29 mouse cellular contexts compared by ENCODE assay signal in the genomic region with DNA sequence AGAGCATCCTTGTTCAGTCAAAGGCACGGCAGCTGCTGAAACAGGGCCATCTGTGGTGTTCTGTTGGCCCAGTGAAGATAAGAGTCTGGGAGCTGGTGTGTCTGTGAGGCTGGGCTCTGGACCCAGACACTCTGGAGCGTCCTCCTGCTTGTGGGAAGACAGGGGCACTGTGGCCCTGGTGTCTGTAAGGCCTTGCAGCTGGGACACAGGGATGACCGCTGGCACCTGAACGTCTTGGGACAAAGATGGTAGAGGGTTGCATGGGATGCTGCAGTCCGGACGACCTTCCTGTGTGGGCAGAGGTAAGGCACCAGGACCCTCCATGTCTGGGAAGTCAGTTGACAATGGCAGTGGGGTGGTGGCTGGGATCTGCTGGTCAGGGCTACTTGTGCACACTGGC. TPM values are rescaled to one million over a fixed set of nuclear protein-coding genes. Genes with fewer than 3 reads are reported as not detected.
DNase-seq lines count a peak whose midpoint lies in the region; ATAC-seq and TF ChIP-seq lines count a peak whose summit lies in the region.
"Had no signal": no experiment of that assay in that cellular context is flagged by ENCODE, and none has a peak within 500 bp of the region (broad histone marks: within the 10 kb centered on the region; RNA-seq: fewer than 3 reads in every experiment).

No protein-coding gene starts in this region.

- H3K4me1 ChIP-seq in intestine, postnatal 0 days (replicated peaks; ENCODE audit: control insufficient read depth, insufficient read depth, low read length), result peaks cover 10% of the 10 kb centered on the region; the same call in 1 of the 2 replicates
- peaks cover 27% of the 10 kb centered on the region for H3K4me1 ChIP-seq in intestine, embryonic 15.5 days (replicated peaks)

- peak; percentile 92 for DNase-seq in heart, adult 11 months
- no peak for DNase-seq in heart, postnatal 4 days
- peak; percentile 2 for DNase-seq in right cerebral cortex, postnatal 25 days
- DNase-seq in right cerebral cortex, postnatal 4 days, result no peak
- DNase-seq in gastrocnemius, postnatal 4 days (ENCODE audit: low spot score in 2 of 2), result no peak
- DNase-seq: adrenal gland, adult 2 months; adrenal gland, postnatal 14 days; B cell, adult 2 months; cerebellum, adult 11 months; cerebellum, adult 2 months; cerebellum, adult 9-11 months; cerebellum, postnatal 25 days; forebrain, postnatal 0 days; gastrocnemius, postnatal 14 days had no signal

- no peaks in the 10 kb centered on the region for H3K9me3 ChIP-seq in intestine, postnatal 0 days (ENCODE audit: control insufficient read depth)
- no peaks in the 10 kb centered on the region for H3K9me3 ChIP-seq in intestine, embryonic 15.5 days
- H3K9me3 ChIP-seq: embryonic facial prominence, embryonic 12.5 days; embryonic facial prominence, embryonic 15.5 days; forebrain, embryonic 13.5 days; G1E; heart, embryonic 12.5 days; hindbrain, embryonic 13.5 days had no signal

- WGBS in intestine, postnatal 0 days, result 88% methylated on average over 6 of the region's 6 CpGs
- WGBS in intestine, embryonic 15.5 days, result 90% methylated on average over 6 of the region's 6 CpGs

- H3K27ac ChIP-seq in intestine, postnatal 0 days (ENCODE audit: low read depth, low read length), result 0 out of 2 replicates have a peak overlapping the region, but pooled peaks have one; percentile 15
- no peak overlapping the region for H3K27ac ChIP-seq in intestine, embryonic 15.5 days
- H3K27ac ChIP-seq: embryonic facial prominence, embryonic 12.5 days; embryonic facial prominence, embryonic 15.5 days; forebrain, embryonic 13.5 days; gastrocnemius, adult 2 months; heart, adult 2 months; hindbrain, embryonic 10.5 days; hindbrain, embryonic 13.5 days had no signal

- TF ChIP-seq CTCF in intestine, postnatal 0 days (IDR thresholded peaks at IDR 0.05; ENCODE audit: low read depth), result no peak

- no peak overlapping the region for H3K9ac ChIP-seq in intestine, postnatal 0 days (ENCODE audit: low read depth, low read length)
- no peak overlapping the region for H3K9ac ChIP-seq in intestine, embryonic 15.5 days
- H3K9ac ChIP-seq: embryonic facial prominence, embryonic 12.5 days; embryonic facial prominence, embryonic 15.5 days; forebrain, embryonic 13.5 days; forebrain, postnatal 0 days; heart, embryonic 12.5 days; hindbrain, embryonic 13.5 days had no signal

- no peak overlapping the region for H3K4me2 ChIP-seq in intestine, postnatal 0 days (replicated peaks; ENCODE audit: low read depth)
- H3K4me2 ChIP-seq in intestine, embryonic 15.5 days (replicated peaks), result no peak overlapping the region
- H3K4me2 ChIP-seq: embryonic facial prominence, embryonic 12.5 days; embryonic facial prominence, embryonic 15.5 days; forebrain, embryonic 13.5 days; heart, embryonic 12.5 days; hindbrain, embryonic 13.5 days had no signal

- peaks cover 56% of the 10 kb centered on the region for H3K36me3 ChIP-seq in intestine, postnatal 0 days (ENCODE audit: control insufficient read depth, insufficient read depth)
- H3K36me3 ChIP-seq in intestine, embryonic 15.5 days, result peaks cover 42% of the 10 kb centered on the region

- H3K4me3 ChIP-seq in intestine, postnatal 0 days (ENCODE audit: low read depth, low read length), result no peak overlapping the region
- no peak overlapping the region for H3K4me3 ChIP-seq in intestine, embryonic 15.5 days (replicated peaks)
- H3K4me3 ChIP-seq: embryonic facial prominence, embryonic 12.5 days; embryonic facial prominence, embryonic 15.5 days; erythroblast, embryonic 14.5 days; forebrain, embryonic 13.5 days; gastrocnemius, adult 2 months; heart, adult 2 months; heart, embryonic 12.5 days; hindbrain, embryonic 10.5 days; hindbrain, embryonic 13.5 days had no signal

- ATAC-seq in intestine, postnatal 0 days, result no peak
- ATAC-seq in intestine, embryonic 15.5 days, result no peak
- ATAC-seq: forebrain, embryonic 13.5 days; forebrain, postnatal 0 days; hindbrain, embryonic 16.5 days; intestine, embryonic 16.5 days had no signal

- no peaks in the 10 kb centered on the region for H3K27me3 ChIP-seq in intestine, postnatal 0 days (replicated peaks; ENCODE audit: control insufficient read depth, insufficient read depth, low read length)
- H3K27me3 ChIP-seq in intestine, embryonic 15.5 days (replicated peaks), result no peaks in the 10 kb centered on the region
- H3K27me3 ChIP-seq: CH12.LX; embryonic facial prominence, embryonic 12.5 days; embryonic facial prominence, embryonic 15.5 days; forebrain, embryonic 13.5 days; heart, embryonic 12.5 days; hindbrain, embryonic 13.5 days had no signal

RNA-seq across cellular contexts. Expression of a gene that starts 9.8 kb away (rescaled TPM):
- total RNA-seq in heart, postnatal 4 days (2021), result 1,000 to 10,000 TPM in 1 of 2 experiments, 100 to 1,000 TPM in 1; 972 to 1,025 TPM
- 695 and 702 TPM in 2 replicates for polyA plus RNA-seq in intestine, postnatal 0 days (2015; fragmentation: Nextera tagmentation; extraction: Ambion mirVana)
- polyA plus RNA-seq in intestine, embryonic 15.5 days (2015; fragmentation: Nextera tagmentation; extraction: Ambion mirVana), result 1,085 and 1,147 TPM in 2 replicates
- total RNA-seq in gastrocnemius, postnatal 4 days (2021), result 1,000 to 10,000 TPM; 1,034 to 1,195 TPM

RNA-seq across cellular contexts. Expression of a gene that starts 12.1 kb away (rescaled TPM):
- total RNA-seq in heart, postnatal 4 days (2021), result 10 to 100 TPM; 42.1 to 42.9 TPM
- polyA plus RNA-seq in intestine, postnatal 0 days (2015; fragmentation: Nextera tagmentation; extraction: Ambion mirVana), result 10.6 and 11.9 TPM in 2 replicates
- 40.2 and 41.7 TPM in 2 replicates for polyA plus RNA-seq in intestine, embryonic 15.5 days (2015; fragmentation: Nextera tagmentation; extraction: Ambion mirVana)
- total RNA-seq in gastrocnemius, postnatal 4 days (2021), result 10 to 100 TPM; 41.9 to 42.8 TPM

RNA-seq across cellular contexts. Expression of a gene that starts 19.8 kb away (rescaled TPM):
- 10 to 100 TPM; 12.7 to 12.9 TPM for total RNA-seq in heart, postnatal 4 days (2021)
- polyA plus RNA-seq in intestine, postnatal 0 days (2015; fragmentation: Nextera tagmentation; extraction: Ambion mirVana), result 57.3 and 61.5 TPM in 2 replicates
- 27.2 and 28.1 TPM in 2 replicates for polyA plus RNA-seq in intestine, embryonic 15.5 days (2015; fragmentation: Nextera tagmentation; extraction: Ambion mirVana)
- total RNA-seq in gastrocnemius, postnatal 4 days (2021), result 1 to 10 TPM; 8.5 to 9.9 TPM

RNA-seq across cellular contexts. Expression of a gene that starts 21.7 kb away (rescaled TPM):
- 10 to 100 TPM; 58.7 to 62.7 TPM for total RNA-seq in heart, postnatal 4 days (2021)
- polyA plus RNA-seq in intestine, postnatal 0 days (2015; fragmentation: Nextera tagmentation; extraction: Ambion mirVana), result 32.5 and 34.6 TPM in 2 replicates
- 67.9 and 75.6 TPM in 2 replicates for polyA plus RNA-seq in intestine, embryonic 15.5 days (2015; fragmentation: Nextera tagmentation; extraction: Ambion mirVana)
- 10 to 100 TPM; 76.6 to 78.9 TPM for total RNA-seq in gastrocnemius, postnatal 4 days (2021)

RNA-seq across cellular contexts. Expression of a gene that starts 32.2 kb away (rescaled TPM):
- total RNA-seq in heart, postnatal 4 days (2021), result 10 to 100 TPM; 22.9 to 24.5 TPM
- polyA plus RNA-seq in intestine, postnatal 0 days (2015; fragmentation: Nextera tagmentation; extraction: Ambion mirVana), result 42.7 and 44.2 TPM in 2 replicates
- 48.3 and 50.0 TPM in 2 replicates for polyA plus RNA-seq in intestine, embryonic 15.5 days (2015; fragmentation: Nextera tagmentation; extraction: Ambion mirVana)
- total RNA-seq in gastrocnemius, postnatal 4 days (2021), result 10 to 100 TPM; 23.7 to 25.1 TPM

Comparison
In these comparisons a context has a peak if more than half of its experiments do, and no peak if none do; other contexts are left out.
1. DNase-seq: peak in heart, adult 11 months (single experiment) and right cerebral cortex, postnatal 25 days (single experiment); none in heart, postnatal 4 days (single experiment), right cerebral cortex, postnatal 4 days (single experiment) and gastrocnemius, postnatal 4 days (0 of 2).